Mouse (Mus musculus): Measurements from ENCODE around the gene Fblim1.
A peak's percentile ranks its signal among the peaks of the same experiment; 100 is the strongest.

Gene Fblim1

DNA sequence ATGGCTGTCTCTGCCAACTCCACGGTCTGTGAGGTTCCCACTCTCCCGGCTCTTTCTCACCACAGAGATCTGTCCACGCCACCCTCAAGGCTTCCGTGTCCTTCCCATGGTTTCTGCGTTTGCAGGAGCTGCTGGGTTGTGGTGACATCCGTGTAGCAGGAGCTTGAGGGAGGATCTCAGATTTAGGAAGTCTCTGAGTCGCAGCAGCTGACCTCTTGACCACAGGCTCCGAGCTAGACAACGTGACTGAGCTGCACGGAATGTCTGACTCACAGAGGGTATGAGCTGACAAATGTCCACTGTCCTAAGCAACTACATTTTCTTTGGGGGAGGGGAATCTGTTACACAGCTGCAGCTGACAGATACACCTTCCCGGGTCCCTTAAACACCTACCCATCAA is at the start of gene Fblim1:
Gene Fblim1 (minus strand): TSS at position 236 of the 400 bp plus-strand sequence.
- peak; percentile 61 to 67 for DNase-seq

DNA sequence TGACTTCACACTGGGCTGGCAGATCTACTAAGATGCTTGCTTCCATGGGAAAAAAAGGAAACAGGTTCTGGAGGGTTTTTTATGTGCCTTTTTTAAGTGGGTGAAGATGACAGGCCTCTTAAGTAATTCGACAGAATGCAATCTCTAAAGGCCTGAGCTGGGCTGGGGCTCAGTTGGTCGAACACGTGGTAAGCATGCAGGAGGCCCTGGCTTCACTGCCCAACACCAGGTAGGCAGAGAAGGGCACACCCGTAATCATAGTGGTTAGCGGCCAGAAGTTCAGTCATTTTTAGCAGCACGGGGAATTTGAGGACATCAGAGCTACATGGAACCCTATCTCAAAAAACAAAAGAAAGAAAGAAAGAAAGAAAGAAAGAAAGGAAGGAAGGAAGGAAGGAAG is 48.6 kb upstream of the Fblim1 start:
- no peak for DNase-seq

DNA sequence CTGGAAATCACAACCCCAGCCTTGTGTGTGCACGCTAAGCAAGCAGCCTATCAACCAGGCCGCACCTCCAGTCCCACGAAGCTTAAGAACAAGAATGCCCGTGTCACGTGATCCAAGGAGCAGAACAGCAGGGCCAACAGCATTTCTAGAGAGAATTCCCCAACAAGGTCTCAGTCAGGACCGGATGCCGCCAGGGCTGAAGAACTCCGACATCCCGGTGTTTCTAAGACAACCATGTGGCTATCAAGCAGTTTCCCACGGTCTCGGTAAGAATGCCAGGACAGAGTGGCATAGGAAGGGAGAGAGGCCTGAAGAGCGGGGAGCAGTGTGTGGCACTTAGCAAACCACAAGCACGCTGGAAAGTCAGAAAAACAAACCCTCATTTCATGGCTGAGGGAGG is 47.9 kb upstream of the Fblim1 start:
- no peak for DNase-seq

DNA sequence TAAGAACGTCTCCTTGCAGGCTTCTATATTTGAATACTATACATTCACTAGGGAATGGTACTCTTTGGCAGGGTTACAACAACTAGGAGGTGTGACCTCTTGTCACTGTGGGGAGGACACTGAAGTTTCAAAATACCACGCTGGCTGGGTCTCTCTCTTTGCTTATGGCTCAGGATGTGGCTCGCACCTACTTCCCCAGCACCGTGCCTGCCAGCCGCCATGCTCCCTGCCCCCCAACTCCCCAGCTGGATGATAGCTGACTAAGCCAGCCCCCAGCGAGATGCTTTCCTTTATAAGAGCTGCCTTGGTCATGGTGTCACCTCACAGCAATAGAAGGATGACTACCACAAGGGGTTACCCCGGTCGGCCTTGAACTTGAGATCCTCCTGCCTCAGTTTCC is 47.1 kb upstream of the Fblim1 start:
- DNase-seq: no peak

DNA sequence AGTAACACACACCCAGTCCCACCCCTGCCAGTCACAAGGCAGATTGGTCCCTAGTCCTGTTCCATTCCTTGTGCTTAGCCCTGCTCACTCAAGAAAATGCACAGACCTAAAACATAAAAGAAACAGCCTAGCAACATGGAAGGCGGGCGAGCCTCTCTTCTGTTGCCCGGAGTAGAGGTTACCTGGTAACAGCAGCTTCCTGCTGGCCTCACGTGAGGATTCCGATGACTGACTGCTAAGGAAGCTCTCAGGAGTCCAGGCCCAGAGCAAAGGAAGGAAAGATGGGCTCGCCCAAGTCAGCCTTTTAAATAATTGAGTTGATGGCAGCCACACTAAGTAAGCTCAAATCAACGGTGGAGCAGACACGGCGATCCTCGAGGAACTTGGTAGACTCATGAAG is 46.0 kb upstream of the Fblim1 start:
- peak; percentile 45 to 49 for DNase-seq

DNA sequence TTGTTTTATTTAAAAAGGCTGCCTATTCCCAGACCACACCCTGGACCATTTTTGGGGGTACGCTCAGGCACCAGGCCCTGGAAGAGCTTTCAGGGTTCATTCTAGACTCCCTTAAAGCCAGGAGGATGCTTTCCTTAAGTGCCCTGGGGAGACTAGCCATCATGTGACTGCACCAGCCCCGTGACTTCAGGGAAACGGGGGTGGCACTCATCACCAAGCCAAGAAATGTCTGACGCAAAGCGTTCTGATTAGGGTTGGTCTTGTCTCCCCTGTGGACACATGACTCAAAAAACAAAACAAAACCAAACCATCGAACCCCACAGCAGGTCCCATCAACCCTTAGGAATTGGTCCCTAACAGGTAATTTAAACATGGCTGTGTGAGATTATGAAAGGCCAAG is 45.4 kb upstream of the Fblim1 start:
- DNase-seq: no peak

DNA sequence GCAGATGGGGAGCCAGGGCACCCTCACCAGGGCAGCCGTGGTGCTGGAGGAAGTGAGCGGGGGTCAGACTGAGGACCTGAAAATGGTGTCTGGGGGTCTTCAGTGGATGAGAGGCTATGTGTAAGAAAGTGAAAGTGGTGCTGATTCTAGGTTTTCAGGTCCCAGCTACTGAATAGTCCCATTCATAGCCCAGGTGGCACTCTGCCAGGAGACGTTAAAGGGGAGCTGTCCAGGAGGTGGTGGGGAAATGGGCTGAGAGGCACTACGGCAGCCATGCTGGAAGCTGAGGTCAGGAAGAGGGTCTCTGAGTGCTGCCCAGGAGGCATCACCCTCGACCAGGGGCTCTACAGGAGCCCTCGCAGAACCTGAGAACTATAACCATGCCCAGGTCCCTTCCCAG is 43.3 kb upstream of the Fblim1 start:
- no peak for DNase-seq

DNA sequence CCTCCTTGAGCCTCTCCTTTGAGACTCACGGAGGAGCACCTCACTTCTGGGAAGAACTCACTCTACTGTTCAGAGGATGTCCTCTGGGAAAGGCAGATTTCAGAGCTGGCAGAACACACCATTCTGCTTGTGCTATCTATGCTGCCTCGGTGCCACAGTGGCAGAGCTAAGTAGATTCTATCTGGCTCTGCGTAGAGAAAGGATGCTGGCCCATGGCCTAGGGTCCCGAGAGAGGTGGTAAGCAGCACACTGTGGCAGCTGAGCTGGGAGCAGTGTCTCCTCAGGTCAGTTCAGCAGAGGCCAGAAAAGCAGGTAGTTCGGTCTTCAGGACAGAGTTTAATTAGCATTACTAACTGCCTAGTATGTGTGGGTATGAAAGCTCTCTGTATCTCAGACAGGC is 42.4 kb upstream of the Fblim1 start:
- DNase-seq: no peak

DNA sequence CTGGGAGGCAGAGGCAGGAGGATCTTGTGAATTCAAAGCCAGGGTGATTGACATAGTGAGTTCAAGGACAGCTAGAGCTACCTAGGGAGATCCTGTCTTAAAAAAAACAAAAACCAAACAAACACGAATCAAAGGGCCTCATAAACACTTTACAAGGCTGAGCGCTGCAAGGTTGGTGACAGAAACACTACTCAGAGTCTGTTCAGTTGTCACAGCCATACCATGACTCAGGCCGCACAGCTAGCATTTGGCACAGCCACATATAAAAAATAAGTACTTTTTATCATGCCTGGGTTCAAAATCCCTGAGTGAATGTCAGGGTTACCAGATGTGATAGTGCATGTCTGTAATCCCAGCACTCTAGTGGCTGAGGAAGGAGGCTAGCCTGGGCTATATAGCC is 41.3 kb upstream of the Fblim1 start:
- no peak for DNase-seq

DNA sequence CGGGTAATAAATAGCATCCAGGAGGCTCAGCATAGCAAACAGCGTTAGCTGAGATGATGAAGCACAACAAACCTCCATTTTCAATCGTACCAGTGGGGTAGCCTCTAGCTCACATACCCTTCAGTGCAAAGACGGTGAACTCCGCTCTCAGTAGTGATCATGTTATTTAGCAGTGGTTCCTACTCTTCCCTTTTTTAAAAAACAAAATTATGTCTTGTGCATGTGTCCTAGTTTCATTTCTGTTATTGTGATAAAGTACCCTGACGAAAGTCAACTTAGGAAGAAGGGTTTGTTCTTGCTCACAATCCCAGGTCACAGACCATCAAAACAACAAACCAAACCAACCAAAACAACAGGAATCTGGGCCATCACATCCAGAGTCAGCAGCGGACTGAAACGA is 40.1 kb upstream of the Fblim1 start:
- DNase-seq: no peak

DNA sequence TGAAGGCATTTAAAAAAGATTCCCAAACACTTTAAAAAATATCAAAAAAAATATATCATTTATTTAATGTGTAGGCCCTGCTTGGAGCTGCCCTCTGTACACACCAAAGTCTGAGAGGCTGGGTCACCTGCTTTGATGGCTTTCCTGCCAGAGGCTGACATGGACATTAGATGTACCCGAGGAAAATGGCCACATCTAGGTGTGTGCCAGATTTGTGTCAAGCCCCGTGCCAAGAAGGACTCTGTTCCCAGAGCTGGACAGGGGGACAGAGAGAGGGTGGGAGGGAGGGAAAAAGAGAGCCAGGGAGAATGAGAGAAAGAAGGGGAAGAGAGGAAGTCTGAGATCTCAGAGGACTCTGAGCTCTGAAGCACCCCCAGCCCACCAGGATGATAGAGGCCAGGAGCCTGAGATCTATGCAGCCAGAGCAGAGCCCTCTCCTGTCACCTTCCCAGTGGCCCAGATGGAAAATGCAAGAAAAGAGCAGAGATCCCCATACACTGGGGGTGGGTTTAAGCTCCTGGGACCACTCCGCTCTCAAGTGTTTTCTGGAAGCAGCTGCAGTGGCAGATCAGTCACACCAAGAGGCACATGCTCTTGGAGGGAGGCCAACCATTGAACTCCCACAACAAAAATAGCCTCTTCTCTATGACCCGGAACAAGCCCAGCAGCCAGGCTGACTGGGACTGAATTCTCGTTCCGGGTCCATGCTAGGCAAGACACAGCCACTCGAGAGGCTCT is 37.4 kb upstream of the Fblim1 start:
- DNase-seq: peak; percentile 88 to 91

DNA sequence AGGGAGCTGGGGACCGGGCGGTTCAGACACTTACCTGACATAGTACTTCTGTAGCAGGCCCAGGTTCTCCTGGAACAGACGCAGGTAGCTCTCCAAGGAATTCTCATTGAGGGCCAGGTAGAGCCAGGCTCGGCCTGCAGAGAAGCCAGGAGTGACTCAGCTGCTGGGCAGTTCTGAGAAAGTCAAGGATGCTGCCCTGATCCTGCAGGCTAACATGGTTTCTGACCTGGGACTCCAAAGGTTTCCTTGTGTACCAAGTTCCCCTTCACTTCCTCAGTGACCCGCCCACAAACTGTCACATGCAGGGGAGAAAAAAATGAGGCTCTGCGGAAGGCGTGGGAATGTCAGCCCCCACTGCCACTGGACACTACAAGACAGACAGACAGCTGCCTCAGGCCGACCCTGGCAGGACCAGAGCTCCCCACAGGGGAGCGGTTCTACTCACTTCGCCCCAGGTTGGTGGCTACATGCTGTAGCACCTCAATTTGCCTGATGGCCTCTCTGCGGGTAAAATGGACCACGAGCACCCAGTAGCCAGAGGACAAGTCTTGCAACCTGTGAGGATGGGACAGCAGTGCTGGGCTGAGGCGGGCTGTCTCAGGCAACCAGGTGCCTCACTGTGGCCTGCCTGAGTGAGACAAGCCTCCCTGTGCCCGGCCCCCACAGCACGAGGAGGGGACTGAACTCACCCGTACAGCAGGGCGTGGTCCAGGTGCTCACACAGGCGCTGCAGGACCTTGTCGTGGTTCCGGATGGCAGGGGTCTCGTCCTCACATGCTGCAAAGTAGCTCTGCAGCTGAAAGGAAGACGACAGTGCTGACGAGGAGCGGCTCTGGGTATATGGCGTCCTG is 36.3 kb upstream of the Fblim1 start:
- peak; percentile 70 to 75 for DNase-seq

DNA sequence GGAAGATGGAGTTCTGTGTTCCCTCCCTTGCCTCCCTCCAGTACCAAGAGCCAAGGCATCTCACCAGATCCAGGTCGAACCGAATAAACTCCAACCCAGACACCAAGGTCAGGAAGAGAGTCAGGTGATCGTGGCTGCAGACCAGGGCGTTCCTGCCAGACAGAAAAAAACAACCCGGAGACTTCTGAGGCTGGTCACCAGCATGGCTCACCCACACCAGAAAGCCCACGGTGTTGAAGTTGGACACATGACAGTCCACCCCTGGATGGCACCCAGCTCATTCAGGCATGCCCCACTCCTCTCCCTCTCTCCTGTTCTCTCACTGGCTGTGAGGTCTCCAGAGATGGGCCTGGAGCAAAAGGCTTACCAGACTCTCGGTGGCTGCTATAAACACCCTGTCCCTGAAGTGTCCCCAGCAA is 35.5 kb upstream of the Fblim1 start:
- DNase-seq: peak; percentile 83 to 91

DNA sequence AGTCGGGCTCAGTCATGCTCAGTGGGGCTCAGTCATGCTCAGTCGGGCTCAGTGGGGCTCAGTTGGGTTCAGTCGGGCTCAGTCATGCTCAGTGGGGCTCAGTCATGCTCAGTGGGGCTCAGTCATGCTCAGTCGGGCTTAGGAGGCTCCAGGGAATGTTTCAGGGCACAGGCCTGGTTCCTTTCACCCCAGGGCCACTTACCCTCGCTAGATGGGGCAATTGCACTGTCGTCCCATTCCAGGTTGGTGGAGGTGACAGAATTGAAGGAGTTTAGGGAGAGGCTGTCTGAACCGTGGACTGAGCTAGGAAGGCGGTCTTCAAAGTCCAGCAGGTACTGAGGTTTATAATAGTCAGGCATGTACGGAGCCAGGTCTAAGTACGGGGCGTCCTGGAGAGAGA is 33.6 kb upstream of the Fblim1 start:
- peak in 1 of 2 experiments; percentile 59 for DNase-seq

DNA sequence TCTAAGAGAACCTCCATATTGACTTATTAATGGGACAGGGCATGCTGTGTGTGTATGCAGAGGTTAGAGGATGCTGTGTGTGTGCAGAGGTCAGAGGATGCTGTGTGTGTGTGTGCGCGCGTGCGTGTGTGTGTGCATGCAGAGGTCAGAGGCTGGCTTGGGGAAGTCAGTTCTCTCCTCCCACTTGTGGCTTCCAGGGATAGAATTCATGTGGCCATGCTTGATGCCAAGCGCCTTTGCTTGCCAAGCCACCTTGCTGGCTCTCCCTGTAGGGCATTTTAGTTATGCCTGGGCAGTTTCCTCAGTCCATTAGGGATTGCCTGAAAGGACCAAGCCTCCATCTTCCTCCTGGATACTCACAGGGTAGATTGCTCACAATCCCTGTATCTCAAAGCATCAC is 30.8 kb upstream of the Fblim1 start:
- peak; percentile 78 to 80 for DNase-seq

DNA sequence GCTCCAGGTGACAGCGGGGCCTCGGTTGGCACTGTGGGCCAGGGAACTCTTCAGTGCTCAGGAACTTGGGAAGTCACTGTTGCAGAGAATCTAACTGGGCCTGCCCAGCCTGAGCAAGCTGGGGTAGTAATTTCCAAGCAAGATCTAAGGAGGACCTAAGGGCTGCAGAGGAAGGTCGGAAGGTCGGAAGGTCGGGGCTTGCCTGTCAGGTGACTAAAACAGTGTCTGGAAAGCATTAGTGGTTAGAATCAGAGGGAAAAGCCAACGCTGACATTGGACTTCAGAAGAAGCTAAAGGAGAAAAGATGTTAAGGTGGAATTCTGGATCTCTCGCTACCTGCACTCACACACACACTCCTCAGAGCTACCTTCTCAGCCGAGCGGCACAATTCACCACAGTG is 30.1 kb upstream of the Fblim1 start:
- DNase-seq: no peak

DNA sequence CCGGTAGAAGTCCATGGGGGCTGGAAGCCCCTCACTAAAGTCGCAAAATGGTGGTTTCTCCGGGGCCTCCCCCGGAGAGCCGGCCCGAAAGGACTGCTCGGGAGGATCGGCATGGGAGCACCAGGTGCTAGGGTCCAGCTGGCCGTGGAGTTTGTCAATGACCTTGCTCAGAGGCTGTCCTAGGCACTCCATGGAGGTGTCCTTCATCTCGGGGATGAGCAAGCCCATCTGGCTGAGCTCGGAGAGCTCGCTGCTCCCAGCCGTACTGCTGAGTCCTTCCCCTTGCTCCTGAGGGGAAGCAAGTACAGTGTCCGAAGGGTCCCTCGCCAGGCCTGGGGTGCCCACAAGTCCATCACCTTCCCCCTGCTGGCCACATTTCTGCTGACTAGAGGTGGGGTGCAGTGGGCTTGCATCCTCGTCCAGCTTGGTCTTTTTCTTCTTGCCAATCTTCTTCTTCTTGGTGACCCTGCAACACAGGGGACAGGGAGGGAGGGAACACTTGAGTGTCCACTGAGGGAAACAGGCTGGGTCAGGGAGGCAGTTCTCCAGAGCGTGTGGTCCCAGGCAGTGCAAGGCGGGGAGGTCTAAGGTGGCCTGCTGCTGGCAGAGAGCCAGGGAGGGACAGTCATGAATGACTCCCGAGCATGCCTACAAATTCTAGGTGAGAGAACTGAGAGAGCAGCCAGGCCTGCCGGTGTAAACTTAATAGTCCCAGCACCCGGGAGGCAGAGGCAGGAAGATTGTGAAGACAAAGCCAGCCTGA is 26.4 kb upstream of the Fblim1 start:
- DNase-seq: peak in 1 of 2 experiments; percentile 49

DNA sequence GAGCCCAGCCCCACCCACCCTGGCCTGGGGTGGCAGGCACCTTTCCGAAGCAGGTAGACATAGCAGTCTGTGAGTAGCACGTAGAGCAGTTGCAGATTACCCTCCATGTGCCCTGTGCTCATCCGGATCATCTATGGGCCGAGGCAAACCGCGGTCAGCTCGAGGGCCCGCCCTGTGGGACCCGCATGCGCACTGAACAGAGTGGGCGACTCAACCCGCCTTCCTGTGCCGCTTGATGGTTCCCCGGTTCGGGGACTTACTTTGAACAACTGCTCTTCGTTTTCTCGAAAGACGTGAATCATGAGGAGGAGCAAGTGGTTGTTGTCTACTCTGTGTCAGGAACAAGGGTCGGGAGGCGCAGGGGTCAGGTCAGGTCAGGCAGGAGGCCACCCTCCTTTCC is 25.4 kb upstream of the Fblim1 start:
- DNase-seq: no peak

DNA sequence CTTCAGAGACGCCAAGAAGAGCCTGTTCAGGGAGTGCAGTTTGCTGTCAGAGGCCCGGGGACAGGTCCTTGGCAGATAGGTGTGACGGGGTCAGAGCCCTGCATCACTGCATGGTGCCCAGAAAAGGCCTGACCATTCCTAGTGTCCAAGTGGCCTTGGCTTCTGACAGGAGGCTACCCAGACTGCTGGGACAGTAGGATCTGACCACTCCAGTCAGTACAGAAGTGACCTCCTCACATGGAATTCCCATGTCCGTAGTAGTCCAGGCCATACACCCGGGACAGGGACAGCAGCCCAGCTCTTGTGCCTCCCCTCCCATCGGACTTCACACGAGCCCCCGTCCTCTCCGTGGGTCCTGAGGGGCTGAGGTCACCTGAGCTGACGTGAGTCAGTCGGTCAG is 24.1 kb upstream of the Fblim1 start:
- no peak for DNase-seq

DNA sequence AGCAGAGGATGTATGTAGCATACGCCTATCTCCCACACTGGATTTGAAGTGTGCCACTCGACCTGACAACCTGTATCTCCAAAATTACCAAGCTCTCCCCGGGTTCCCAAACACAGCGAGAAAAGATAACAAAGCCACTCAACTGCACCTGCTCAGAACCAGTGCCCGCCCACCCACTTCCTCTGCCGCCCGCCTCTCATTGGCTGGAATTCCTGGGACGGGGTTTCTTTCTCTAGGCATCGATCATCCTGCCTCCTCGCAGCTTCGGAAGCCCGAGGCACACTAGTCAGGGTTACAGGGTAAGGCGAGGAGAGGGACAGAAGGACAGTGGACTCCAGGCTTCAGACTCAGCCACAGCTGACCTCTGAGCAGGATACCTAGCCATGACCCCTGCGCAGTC is 22.8 kb upstream of the Fblim1 start:
- DNase-seq: no peak

DNA sequence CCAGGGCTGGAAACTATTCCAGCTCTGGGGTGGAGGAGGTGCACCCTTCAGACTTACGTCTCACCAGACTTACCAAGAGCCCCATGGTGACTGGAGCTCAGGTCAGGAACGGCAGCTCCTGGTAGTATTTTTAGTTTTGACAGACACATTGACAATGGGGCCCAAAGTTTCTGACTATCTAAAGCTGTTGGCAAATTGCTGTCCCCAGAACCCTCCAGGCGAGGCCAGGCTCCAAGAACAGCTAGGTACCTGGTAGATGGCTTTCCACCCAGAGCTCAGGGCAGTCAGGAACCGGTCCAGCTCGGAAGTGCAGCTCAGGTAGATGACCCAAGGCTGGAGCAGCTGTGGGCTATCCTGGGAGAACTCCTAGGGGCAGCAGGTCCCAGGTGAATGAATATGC is 21.6 kb upstream of the Fblim1 start:
- DNase-seq: no peak

DNA sequence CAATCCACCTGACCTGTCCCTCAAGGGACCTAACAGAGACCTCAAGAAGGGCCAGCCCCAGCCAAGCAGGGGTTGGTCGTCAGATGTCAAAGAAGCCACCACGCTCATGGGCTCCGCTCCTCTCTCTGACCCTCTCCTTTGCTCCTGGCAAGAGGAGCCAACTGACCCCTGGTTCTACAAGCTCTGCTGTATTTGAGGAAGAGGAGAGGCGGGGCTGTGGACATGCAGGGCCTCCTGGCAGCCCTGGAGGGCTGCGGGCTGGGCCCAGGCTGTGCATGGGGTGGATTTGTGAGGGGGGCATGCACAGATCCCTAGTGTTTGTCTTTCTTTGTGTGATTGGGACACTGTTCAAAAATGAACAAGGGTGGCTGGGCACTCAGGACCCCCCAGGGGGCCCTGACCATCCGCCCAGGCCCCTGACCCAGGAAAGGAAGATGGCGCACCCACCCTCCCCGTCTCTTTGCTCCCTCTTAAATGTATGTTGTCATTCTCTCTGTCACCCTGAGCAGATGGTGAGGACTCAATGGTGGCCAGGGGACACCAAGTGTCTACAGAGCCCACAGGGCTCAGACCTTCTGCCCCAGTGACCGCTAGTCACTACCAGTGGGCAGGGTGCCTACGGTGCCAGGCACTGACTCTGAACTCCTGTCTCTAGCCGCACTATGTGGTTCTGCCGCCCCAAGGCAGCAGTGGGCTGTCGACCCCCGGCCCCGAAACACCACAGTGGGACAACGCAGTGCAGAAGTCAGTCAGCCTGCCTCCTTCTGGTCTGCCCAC is 20.1 kb upstream of the Fblim1 start:
- DNase-seq: no peak

All from kidney, postnatal 36 days (tissue).